Mouse (Mus musculus): ENCODE data around the gene Emd.

DNA sequence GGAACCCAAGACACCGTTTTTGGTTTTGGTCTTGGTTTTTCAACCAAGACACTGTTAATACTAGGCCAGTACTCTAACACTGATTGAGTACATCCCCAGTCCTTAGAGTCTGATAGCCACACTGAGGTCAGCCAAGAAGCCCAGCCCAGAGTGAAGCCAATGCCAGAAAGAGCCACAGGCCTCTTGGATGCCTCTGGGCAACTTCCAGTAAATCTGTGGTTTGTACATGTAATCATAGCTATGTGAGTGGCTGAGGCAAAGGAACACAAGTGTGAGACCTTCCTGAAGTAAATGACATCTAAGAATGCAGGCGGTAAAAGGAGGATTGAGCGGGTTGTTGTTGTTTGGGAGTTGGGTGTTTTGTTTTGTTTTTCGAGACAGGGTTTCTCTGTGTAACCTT is 36.0 kb upstream of the Emd start:
- no peak for TF ChIP-seq CTCF (IDR thresholded peaks at IDR 0.05; ENCODE audit: control insufficient read depth, insufficient read depth, insufficient read length)
- no peak for TF ChIP-seq MYOG (IDR thresholded peaks at IDR 0.05; ENCODE audit: control insufficient read depth, extremely low read depth, insufficient read length)
- TF ChIP-seq USF1 (IDR thresholded peaks at IDR 0.05; ENCODE audit: low read depth) = no peak
- no peak for TF ChIP-seq FOSL1 (IDR thresholded peaks at IDR 0.05; ENCODE audit: insufficient read depth, low read length, poor library complexity, severe bottlenecking)
- TF ChIP-seq MAX (IDR thresholded peaks at IDR 0.05) = no peak
- no peak for TF ChIP-seq CEBPB (IDR thresholded peaks at IDR 0.05; ENCODE audit: low read depth)
